Comparison of ENCODE assay signal across 17 mouse cellular contexts in genomic region chr11:21114516-21114915, GRCm38 (mm10).
"Had no signal": no experiment of that assay in that cellular context is flagged by ENCODE, and none has a peak within 500 bp of the region (broad histone marks: within the 10 kb centered on the region; RNA-seq: fewer than 3 reads in every experiment).

No protein-coding gene starts in this region.

- ATAC-seq: liver, postnatal 0 days; lung, postnatal 0 days; midbrain, embryonic 13.5 days; midbrain, embryonic 15.5 days had no signal

- H3K27me3 ChIP-seq: liver, embryonic 15.5 days; lung, embryonic 15.5 days; midbrain, embryonic 13.5 days; midbrain, embryonic 15.5 days; neural tube, embryonic 12.5 days; stomach, embryonic 15.5 days had no signal

- H3K4me2 ChIP-seq: liver, embryonic 15.5 days; lung, embryonic 15.5 days; midbrain, embryonic 11.5 days; midbrain, embryonic 13.5 days; midbrain, embryonic 15.5 days; neural tube, embryonic 12.5 days; stomach, embryonic 15.5 days had no signal

- H3K27ac ChIP-seq: liver, embryonic 15.5 days; lung, embryonic 15.5 days; macrophage; midbrain, embryonic 13.5 days; midbrain, embryonic 15.5 days; neural tube, embryonic 12.5 days; stomach, embryonic 15.5 days; stomach, postnatal 0 days had no signal

- DNase-seq: liver, postnatal 0 days; lung, adult 2 months; lung, postnatal 14 days; lung, postnatal 36 days; right cerebral cortex, postnatal 14 days; thymus, postnatal 25 days; thymus, postnatal 4 days had no signal

- H3K36me3 ChIP-seq: liver, embryonic 15.5 days; lung, embryonic 15.5 days; midbrain, embryonic 13.5 days; midbrain, embryonic 15.5 days; neural tube, embryonic 12.5 days; stomach, embryonic 15.5 days had no signal

- H3K9me3 ChIP-seq: liver, embryonic 15.5 days; lung, embryonic 15.5 days; midbrain, embryonic 13.5 days; midbrain, embryonic 15.5 days; neural tube, embryonic 12.5 days; stomach, embryonic 15.5 days had no signal

- H3K4me1 ChIP-seq: neural tube, embryonic 12.5 days; stomach, embryonic 15.5 days had no signal

- H3K4me3 ChIP-seq: liver, embryonic 15.5 days; lung, embryonic 15.5 days; midbrain, embryonic 13.5 days; midbrain, embryonic 15.5 days; neural tube, embryonic 12.5 days; stomach, embryonic 15.5 days had no signal

- H3K9ac ChIP-seq: liver, embryonic 15.5 days; liver, postnatal 0 days; lung, embryonic 15.5 days; midbrain, embryonic 13.5 days; midbrain, embryonic 15.5 days; neural tube, embryonic 12.5 days; stomach, embryonic 15.5 days had no signal
